Mouse (Mus musculus) right cerebral cortex, adult 18-20 months (tissue): ENCODE data around the gene Pradc1.

Experiments
- DNase-seq: peaks from one replicate; pipeline ENCODE4 v3.0.0; 2022; ENCODE audit warnings: mixed read lengths

Gene Pradc1

GRCm38 (mm10) chr6:85451664-85452410 lies at the start of gene Pradc1:
Gene Pradc1, minus strand, starts transcription at chr6:85451970.
- peak; percentile 99 for DNase-seq

DNA sequence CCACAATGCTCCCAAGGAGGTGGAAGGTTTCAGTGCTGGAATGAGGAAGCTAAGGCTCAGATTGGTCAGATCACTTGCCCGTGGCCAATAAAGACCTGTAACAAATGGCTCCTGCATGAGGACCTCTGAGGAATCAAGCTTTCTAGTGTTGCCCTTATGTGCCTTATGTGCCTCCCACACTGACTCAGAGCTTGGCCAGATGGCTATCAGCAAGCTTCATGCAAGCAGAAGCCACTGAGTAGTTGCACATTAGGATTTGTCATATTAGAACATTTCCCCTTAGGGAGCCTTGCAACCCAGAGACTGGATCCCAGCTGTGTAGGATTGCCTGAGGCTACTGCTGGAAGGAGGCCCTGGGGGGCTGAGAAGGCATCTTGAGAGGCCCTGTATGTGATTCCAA lies 48.6 kb upstream of the Pradc1 start:
- DNase-seq: no peak

DNA sequence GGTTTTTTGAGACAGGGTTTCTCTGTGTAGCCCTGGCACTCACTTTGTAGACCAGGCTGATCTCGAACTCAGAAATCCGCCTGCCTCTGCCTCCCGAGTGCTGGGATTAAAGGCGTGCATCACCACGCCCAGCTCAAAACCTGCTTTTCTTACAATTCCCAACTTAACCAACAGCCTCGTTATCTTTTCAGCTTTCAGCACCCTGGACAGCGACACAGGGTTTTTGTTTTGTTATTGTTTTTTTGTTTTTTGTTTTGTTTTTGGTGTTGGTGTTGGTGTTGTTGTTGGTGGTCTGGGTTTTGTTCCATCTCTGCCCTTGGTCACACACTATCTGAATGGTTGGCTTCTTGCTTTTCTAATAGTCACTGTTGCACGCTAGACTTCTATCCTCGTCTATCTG lies 46.4 kb upstream of the Pradc1 start:
- DNase-seq: no peak

DNA sequence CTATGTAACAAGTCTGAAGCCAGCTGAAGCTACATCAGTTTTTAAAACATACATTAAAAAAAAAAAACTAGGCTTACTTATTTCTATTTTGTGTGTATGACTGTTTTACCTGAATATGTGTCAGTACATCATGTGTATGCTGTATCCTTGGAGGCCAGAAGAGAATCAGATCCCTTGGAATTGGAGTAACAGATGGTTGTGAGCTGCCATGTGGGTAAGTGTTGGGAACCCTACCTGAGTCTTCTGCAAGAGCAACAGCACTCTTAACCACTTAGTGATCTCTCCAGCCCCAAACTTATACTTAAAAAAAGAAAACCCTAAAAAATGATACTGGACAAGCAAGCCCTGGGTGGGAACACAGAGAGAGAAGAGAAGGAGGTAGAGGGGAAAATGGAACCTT lies 45.2 kb upstream of the Pradc1 start:
- no peak for DNase-seq

DNA sequence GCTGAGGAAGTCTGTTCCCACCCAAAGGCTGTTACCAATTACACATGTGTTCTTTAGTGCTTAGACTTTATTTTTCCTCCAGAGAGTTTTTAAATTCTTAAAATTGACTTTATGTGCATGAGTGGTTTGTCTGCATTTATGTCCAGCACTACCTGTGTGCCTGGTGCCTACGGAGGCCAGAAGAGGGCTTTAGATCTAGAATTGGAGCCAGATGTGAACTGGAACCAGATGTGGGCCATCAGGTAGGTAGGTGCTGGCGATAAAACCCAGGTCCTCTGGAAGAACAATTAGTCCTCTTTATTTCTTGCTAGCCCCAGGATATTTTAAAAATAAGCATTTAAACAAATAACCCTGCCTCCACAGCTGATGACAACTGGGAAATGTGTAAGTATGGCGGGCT lies 39.8 kb upstream of the Pradc1 start:
- DNase-seq: no peak

- no peak for DNase-seq
These were observed 38.5 kb upstream of the Pradc1 start for GRCm38 (mm10) chr6:85490252-85490651.

GRCm38 (mm10) chr6:85489717-85490116 lies 37.9 kb upstream of the Pradc1 start:
- DNase-seq: no peak

- DNase-seq: no peak
These were observed 36.7 kb upstream of the Pradc1 start for GRCm38 (mm10) chr6:85488510-85488909.

DNA sequence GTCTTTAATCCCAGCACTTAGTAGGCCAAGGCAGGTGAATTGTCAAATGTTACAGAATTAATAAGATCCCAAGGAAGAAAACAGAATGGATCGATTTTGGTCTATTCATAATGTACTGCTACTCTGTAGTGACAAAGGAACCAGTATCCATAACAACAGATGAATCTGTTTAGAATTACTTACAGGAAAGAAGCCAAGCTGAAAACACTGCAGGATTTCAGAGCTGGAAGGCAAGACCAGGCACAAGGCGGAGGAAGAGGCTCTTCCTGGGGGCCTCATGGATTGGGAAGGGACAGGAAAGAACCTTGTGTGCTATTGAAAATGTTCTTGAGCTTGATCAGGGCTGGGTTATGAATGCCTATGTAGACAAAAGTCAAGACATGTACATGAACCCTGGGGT lies 34.0 kb upstream of the Pradc1 start:
- no peak for DNase-seq

- no peak for DNase-seq
These were observed 32.3 kb upstream of the Pradc1 start for GRCm38 (mm10) chr6:85483843-85484721.

- no peak for DNase-seq
These were observed 28.9 kb upstream of the Pradc1 start for GRCm38 (mm10) chr6:85480685-85481084.

- no peak for DNase-seq
These were observed 28.2 kb upstream of the Pradc1 start for GRCm38 (mm10) chr6:85479979-85480378.

- no peak for DNase-seq
These were observed 26.6 kb upstream of the Pradc1 start for GRCm38 (mm10) chr6:85478416-85478815.

- no peak for DNase-seq
These were observed 25.7 kb upstream of the Pradc1 start for GRCm38 (mm10) chr6:85477366-85477917.

GRCm38 (mm10) chr6:85475581-85475980 lies 23.8 kb upstream of the Pradc1 start:
- no peak for DNase-seq

- no peak for DNase-seq
These were observed 20.8 kb upstream of the Pradc1 start for GRCm38 (mm10) chr6:85472542-85472941.

- DNase-seq: no peak
These were observed 20.2 kb upstream of the Pradc1 start for GRCm38 (mm10) chr6:85471962-85472361.

DNA sequence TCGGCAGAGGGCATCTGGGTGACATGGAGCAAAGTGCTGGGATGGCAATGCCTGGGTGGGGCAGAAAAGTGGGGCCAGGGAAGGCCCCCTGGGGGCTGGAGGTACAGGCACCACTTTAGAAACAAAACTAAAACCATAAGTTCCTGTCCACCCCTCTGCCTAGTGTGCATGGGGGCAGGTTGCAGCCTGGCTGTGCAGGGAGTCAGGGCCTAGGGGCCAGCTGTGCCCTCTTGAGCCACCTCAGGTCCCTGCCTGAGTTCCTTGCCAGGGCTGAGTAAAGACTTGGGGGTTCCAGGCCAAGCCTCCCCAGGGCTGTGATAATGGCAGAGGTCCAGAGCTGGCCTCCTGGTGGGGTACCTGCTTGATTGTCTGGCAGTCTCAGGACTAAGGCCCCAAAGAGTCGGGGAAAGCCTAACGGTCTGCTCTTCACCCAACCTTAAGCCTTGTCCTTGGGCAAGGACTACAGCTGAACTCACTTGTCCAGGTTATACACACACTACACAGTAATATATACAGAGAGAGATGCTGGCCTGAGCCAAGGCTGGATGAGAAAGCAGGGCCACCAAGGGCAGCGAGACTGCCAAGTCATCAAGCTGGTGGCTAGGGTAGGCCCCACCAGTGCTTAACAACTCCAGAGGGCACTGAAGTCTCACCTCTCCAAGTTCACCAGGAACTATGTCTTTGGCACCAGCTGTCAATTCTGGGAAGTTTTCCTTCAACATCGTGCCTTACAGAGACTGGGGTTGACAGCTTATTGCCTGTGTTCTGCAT lies 18.1 kb upstream of the Pradc1 start:
- no peak for DNase-seq

DNA sequence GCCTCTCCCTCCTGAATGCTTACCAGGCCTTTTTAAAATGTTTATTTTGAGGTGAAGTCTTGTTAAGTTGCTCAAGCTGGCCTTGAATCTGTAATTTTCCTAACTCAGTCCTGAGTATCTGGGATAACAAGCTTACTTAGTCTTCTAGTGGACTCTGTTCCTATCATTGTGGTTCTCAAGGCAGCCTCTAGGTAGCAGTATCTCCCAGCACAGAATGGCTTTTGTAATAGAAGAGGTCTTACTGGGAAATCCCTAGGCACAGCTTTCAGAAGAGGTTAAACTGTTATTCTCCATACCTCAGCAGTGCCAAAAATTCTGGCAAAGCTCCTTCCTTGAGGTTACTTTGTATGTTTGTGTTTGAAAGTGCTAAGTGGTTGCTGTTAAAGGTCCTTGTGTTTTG lies 13.6 kb upstream of the Pradc1 start:
- no peak for DNase-seq

DNA sequence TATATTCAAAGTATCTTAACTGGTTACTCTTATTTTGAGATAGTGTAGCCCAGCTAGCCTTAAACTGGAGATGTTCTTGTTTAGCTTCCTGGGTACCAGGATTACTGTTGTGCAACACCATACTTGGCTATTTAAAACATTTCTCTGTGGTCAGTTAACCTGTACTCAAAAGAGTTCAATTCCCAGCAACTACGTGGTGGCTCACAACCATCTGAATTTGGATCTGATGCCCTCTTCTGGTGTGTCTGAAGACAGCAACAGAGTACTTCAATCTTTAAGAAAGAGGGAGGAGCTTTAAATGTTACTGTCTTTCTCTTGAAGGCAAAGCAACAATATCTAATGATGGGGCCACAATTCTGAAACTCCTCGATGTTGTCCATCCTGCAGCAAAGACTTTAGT lies 7.9 kb upstream of the Pradc1 start:
- DNase-seq: no peak

DNA sequence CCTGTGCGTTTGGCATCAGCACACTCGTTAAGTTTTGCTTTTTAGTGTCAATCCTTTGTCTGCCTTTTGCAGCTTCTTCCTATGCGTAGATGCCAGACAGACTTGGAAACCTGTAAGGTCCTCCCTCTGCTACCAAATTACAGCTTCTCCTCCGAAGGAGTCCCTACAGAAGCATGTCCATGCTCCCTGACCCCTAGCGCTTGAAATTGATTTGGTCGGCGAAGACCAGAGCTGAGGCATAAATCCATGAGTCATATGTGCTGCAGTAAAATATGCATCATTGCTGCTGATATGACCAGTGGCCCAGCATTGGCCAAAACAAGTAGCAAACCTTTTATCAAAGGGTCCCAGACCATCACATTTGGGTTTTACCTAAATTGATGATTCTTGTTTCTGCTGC lies 1.0 kb upstream of the Pradc1 start:
- DNase-seq: no peak

DNA sequence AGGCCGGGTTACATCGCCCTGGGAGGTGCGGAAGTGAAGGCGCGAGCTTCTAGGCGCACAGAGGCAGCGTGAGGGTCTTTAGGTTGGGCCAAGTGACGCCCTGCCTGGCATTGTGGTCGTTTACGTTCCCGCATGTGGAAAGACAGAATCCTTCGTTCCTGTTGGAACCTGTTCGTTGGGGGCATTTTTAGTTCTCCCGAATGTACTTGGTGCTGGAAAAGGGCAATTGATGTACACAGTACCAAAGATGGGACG lies 568 bp upstream of the Pradc1 start:
- DNase-seq: no peak
